Mouse (Mus musculus) MN1 (cell line): ENCODE measurements around the gene Hoxa5.

Experiments
- DNase-seq: peaks from one replicate; pipeline ENCODE4 v3.0.0-alpha.2; 2016; ENCODE audit warnings: low spot score

Hoxa5 gene

GRCm38 (mm10) chr6:52197271-52197670 is 7.1 kb downstream of the Hoxa5 start:
- peak; percentile 37 for DNase-seq

GRCm38 (mm10) chr6:52196811-52197210 is 7.6 kb downstream of the Hoxa5 start:
- no peak for DNase-seq

GRCm38 (mm10) chr6:52194690-52195089 is 9.7 kb downstream of the Hoxa5 start:
- no peak for DNase-seq

GRCm38 (mm10) chr6:52191860-52192550 is 12.4 kb downstream of the Hoxa5 start:
- DNase-seq, result peak; percentile 70

GRCm38 (mm10) chr6:52190906-52191810 is 13.2 kb downstream of the Hoxa5 start, which contains the start of gene Hoxa4:
Hoxa4 (minus strand) TSS chr6:52191753.
- DNase-seq, result no peak

GRCm38 (mm10) chr6:52190410-52190809 is 14.0 kb downstream of the Hoxa5 start:
- DNase-seq, result no peak

- no peak for DNase-seq
Measured at GRCm38 (mm10) chr6:52189909-52190308, 14.5 kb downstream of the Hoxa5 start.

GRCm38 (mm10) chr6:52189172-52189591 is 15.2 kb downstream of the Hoxa5 start:
- no peak for DNase-seq

GRCm38 (mm10) chr6:52186500-52186899 is 17.9 kb downstream of the Hoxa5 start:
- no peak for DNase-seq

GRCm38 (mm10) chr6:52185834-52186233 is 18.6 kb downstream of the Hoxa5 start:
- DNase-seq, result no peak

- no peak for DNase-seq
Measured at GRCm38 (mm10) chr6:52185222-52185621, 19.2 kb downstream of the Hoxa5 start.

- DNase-seq, result no peak
Measured at GRCm38 (mm10) chr6:52184668-52185067, 19.7 kb downstream of the Hoxa5 start.

- DNase-seq, result no peak
Measured at GRCm38 (mm10) chr6:52183311-52184080, 20.9 kb downstream of the Hoxa5 start.

- no peak for DNase-seq
Measured at GRCm38 (mm10) chr6:52182793-52183192, 21.6 kb downstream of the Hoxa5 start.

GRCm38 (mm10) chr6:52182030-52182429 is 22.4 kb downstream of the Hoxa5 start:
- no peak for DNase-seq

GRCm38 (mm10) chr6:52180726-52181125 is 23.7 kb downstream of the Hoxa5 start:
- DNase-seq, result no peak

GRCm38 (mm10) chr6:52180213-52180710 is 24.1 kb downstream of the Hoxa5 start:
- DNase-seq, result no peak

GRCm38 (mm10) chr6:52179690-52180089 is 24.7 kb downstream of the Hoxa5 start:
- DNase-seq, result no peak

- DNase-seq, result no peak
Measured at GRCm38 (mm10) chr6:52178918-52179665, 25.3 kb downstream of the Hoxa5 start.

GRCm38 (mm10) chr6:52177806-52178205 is 26.6 kb downstream of the Hoxa5 start:
- no peak for DNase-seq

GRCm38 (mm10) chr6:52177061-52177735 is 27.2 kb downstream of the Hoxa5 start, which contains the start of gene 5730596B20Rik:
5730596B20Rik (plus strand) TSS chr6:52177498.
- DNase-seq, result no peak
